Comparison of ENCODE assay signal across 8 mouse cellular contexts in the genomic region with DNA sequence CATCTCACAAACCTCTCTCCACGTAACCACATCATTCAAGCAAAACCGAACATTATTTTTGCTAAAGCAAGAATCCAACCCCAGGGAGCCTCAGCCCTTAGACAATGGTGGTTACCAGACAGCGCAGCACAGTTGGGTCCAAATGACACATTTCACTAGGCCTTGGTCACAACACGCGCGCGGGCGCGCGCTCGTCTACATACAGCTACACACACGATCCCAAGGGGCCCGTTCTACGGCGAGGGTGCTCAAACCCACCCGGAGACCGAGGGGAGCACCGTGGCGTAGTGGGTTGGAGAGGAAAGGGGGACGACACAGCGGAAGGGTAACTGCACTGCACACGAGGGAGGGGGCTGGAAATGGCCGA. TPM values are rescaled to one million over a fixed set of nuclear protein-coding genes. Genes with fewer than 3 reads are reported as not detected.
DNase-seq lines count a peak whose midpoint lies in the region; ATAC-seq lines count a peak whose summit lies in the region.

No protein-coding gene starts in this region.

- H3K4me1 ChIP-seq in intestine, embryonic 14.5 days (replicated peaks; ENCODE audit: control insufficient read depth, insufficient read depth, low read length) = peaks cover 6% of the 10 kb centered on the region

- H3K27me3 ChIP-seq in intestine, embryonic 14.5 days (replicated peaks; ENCODE audit: control insufficient read depth, insufficient read depth, low read length) = no peaks in the 10 kb centered on the region

- no peaks in the 10 kb centered on the region for H3K9me3 ChIP-seq in intestine, embryonic 14.5 days (ENCODE audit: control insufficient read depth, low read length)

- peak overlapping the region; percentile 99 for H3K9ac ChIP-seq in intestine, embryonic 14.5 days (ENCODE audit: low read length)

- WGBS in intestine, embryonic 14.5 days = under 1% methylated on average over 23 of the region's 23 CpGs

- no peak for ATAC-seq in intestine, embryonic 14.5 days (replicated peaks; ENCODE audit: low FRiP score, low TSS enrichment, low read depth)
- peak; percentile 31 for ATAC-seq in megakaryocyte-erythroid progenitor cell, adult 5-6 weeks (replicated peaks; ENCODE audit: low FRiP score, low TSS enrichment, poor library complexity, severe bottlenecking)
- no peak for ATAC-seq in monocyte, adult 5-6 weeks (replicated peaks; ENCODE audit: insufficient number of reproducible peaks, low FRiP score, low TSS enrichment, poor library complexity, severe bottlenecking)

- no peaks in the 10 kb centered on the region for H3K36me3 ChIP-seq in intestine, embryonic 14.5 days (ENCODE audit: control insufficient read depth, insufficient read depth, low read length)

- DNase-seq in adrenal gland, adult 8-10 months = peak; percentile 60
- peak; percentile 40 for DNase-seq in embryo, embryonic 11.5 days (ENCODE audit: low read depth, low spot score)
- peak; percentile 20 to 44 for DNase-seq in gastrocnemius, postnatal 36 days
- peak; percentile 85 for DNase-seq in intestine, embryonic 14.5 days (ENCODE audit: low spot score)
- peak; percentile 73 to 76 for DNase-seq in left cerebral cortex, postnatal 25 days (ENCODE audit: low spot score in 2 of 2)
- DNase-seq in right cerebral cortex, postnatal 4 days = peak; percentile 68

- H3K27ac ChIP-seq in intestine, embryonic 14.5 days (ENCODE audit: low read depth) = peak overlapping the region; percentile 100

- intact Hi-C loops in gastrocnemius, postnatal 36 days (cut with DNase I) = loop anchor here (10.0 kb wide), 2 partner anchors 89 to 191 kb away; a partner anchor contains a TSS
- intact Hi-C loops in left cerebral cortex, postnatal 25 days (cut with DNase I) = loop anchor here (1.0 kb wide), 1 partner anchor 34 kb away; no protein-coding TSS in a partner anchor

- peak overlapping the region; percentile 78 for H3K4me2 ChIP-seq in intestine, embryonic 14.5 days (ENCODE audit: low read length)

- H3K4me3 ChIP-seq in intestine, embryonic 14.5 days (ENCODE audit: low read depth, low read length) = peak overlapping the region; percentile 91

RNA-seq across cellular contexts. Expression of a gene that starts 1.1 kb away (rescaled TPM):
- 10 to 100 TPM; 56.1 to 65.6 (median 64.3) TPM for total RNA-seq in adrenal gland, adult 8-10 months (2022)
- total RNA-seq in gastrocnemius, postnatal 36 days (2021) = 10 to 100 TPM; 25.5 to 28.0 TPM
- polyA plus RNA-seq in intestine, embryonic 14.5 days (2014; fragmentation: Nextera tagmentation; extraction: Ambion mirVana) = 21.0 and 21.1 TPM in 2 replicates
- 100 to 1,000 TPM; 118 to 119 TPM for total RNA-seq in left cerebral cortex, postnatal 25 days (2021)
- 16.9 and 21.7 TPM in 2 replicates for total RNA-seq in megakaryocyte-erythroid progenitor cell, adult 5-6 weeks (2014; fragmentation: Nextera tagmentation)
- 21.2 and 24.3 TPM in 2 replicates for total RNA-seq in megakaryocyte-erythroid progenitor cell, adult 5-6 weeks (2017)
- 61.8 to 82.8 TPM (median 75.5 TPM) in 3 replicates for total RNA-seq in monocyte, adult 5-6 weeks (2017)

Comparison
In these comparisons a context has a peak if more than half of its experiments do, and no peak if none do; other contexts are left out.
1. DNase-seq: peak in every context shown above with its lines; median percentile 85 in intestine, embryonic 14.5 days; 74 in left cerebral cortex, postnatal 25 days; 68 in right cerebral cortex, postnatal 4 days; 60 in adrenal gland, adult 8-10 months; 40 in embryo, embryonic 11.5 days; 32 in gastrocnemius, postnatal 36 days.